Mouse (Mus musculus) yolk sac, embryonic 10.5 days (tissue): ENCODE data around the gene Cyp2c23.
A peak's percentile ranks its signal among the peaks of the same experiment; 100 is the strongest.

Source experiments
- DNase-seq: peaks from one replicate; pipeline ENCODE4 v3.0.0-alpha.2; 2017; ENCODE audit warnings: low spot score

Cyp2c23 gene

GRCm38 (mm10) chr19:44024921-44025585 lies 4.0 kb downstream of the Cyp2c23 start:
- DNase-seq: peak; percentile 56

DNA sequence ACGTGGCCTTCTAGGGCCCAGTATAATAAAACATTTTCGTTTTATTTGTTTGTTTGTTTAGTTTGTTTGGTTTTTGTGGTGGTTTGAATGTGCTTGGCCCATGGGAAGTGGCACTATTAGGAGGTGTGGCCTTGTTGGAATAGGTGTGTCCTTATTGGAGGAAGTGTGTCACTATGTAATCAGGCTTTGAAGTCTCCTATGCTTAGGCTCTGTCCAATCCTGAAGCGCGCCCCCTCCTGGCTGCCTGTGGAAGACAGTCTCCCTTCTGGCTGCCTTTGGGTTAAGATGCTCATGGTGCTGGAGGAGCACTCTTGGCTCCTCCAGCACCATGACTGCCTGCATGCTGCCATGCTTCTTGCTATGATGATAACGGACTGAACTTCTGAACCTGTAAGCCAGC lies 5.9 kb downstream of the Cyp2c23 start:
- no peak for DNase-seq

GRCm38 (mm10) chr19:44021502-44021901 lies 7.5 kb downstream of the Cyp2c23 start:
- DNase-seq: peak; percentile 80

GRCm38 (mm10) chr19:44019739-44020138 lies 9.3 kb downstream of the Cyp2c23 start:
- DNase-seq: no peak

DNA sequence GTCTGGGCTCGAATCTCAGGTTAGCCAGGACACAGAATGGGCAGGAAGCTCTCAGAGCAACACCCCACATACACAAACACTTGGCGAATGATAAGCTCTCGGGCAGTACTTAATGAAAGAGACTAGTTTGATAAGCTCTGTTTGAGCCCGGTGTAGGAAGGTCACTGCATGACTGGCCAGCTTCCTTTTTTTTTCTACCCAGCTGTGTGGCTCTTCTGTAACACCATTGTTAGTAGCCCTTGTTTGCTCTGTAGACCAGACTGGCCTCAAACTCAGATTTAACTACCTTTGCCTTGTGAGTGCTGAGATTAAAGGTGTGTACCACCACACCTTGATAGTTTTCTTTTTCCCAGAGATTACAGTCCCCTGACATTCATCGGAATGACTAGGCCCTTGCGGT lies 15.1 kb downstream of the Cyp2c23 start:
- DNase-seq: no peak

DNA sequence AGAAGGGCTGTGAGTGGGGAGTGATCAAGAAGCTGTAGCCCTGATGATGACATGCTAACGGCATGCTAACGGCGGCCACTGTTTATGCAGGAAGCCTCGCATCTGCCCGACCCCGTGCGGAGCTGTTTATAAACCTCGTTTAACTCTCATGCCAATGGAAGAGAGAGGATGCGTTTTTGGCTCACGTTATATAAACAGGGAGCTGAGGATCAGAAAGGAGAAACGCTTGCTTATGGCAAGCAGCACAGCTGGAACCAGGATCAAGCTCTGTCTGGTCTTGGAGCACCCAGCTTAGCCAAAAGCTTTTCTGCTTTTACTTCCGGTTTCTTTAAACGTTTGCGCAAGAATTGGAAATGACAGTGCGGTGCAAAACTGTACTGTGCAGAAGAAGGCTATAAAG lies 20.2 kb downstream of the Cyp2c23 start:
- DNase-seq: no peak

DNA sequence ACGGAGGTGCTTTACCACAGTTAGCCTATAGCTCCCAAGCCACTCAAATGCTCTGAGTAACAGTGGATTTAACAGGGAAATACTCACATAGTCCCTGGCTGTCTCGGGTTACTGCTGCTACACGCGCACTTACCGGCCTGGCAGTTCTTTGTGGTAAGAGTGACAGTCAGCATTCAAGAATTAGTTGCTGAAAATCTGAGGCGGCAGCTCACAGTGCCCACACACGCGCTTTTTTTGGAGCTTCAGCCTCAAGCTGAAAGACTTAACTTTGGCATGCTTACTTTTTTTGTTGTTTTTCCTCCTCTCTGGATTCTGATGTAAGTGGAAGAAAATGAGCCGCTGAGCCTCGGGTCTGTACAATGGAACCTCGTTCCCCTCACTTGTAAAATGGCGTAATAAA lies 21.8 kb downstream of the Cyp2c23 start:
- no peak for DNase-seq

DNA sequence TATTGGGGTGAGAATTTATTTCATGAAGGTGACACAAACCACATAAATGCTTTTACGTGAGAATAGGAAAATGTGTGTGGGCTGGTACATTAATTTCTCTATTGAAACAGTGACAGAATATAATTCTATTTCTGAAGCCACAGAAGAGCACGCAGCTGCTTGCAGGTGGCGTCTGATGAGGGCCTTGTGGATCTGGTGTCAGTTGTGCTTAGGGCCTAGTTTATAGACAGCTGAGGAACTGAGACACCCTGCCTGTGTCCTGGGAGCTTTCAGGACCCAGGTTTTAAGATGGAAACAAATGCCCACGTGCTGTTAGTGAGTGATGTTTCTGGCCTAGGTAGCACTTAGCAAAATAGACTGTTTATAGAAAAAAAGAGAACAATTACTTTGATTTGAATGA lies 24.0 kb downstream of the Cyp2c23 start:
- no peak for DNase-seq

- DNase-seq: no peak
These were observed 24.7 kb downstream of the Cyp2c23 start for GRCm38 (mm10) chr19:44004261-44004660.

GRCm38 (mm10) chr19:44000720-44001119 lies 28.3 kb downstream of the Cyp2c23 start:
- DNase-seq: no peak

- DNase-seq: no peak
These were observed 28.9 kb downstream of the Cyp2c23 start for GRCm38 (mm10) chr19:44000061-44000460.

GRCm38 (mm10) chr19:43998802-43999527 lies 30.0 kb downstream of the Cyp2c23 start:
- DNase-seq: peak; percentile 75

- DNase-seq: no peak
These were observed 30.9 kb downstream of the Cyp2c23 start for GRCm38 (mm10) chr19:43998101-43998500.

- no peak for DNase-seq
These were observed 33.6 kb downstream of the Cyp2c23 start for GRCm38 (mm10) chr19:43995427-43995826.

DNA sequence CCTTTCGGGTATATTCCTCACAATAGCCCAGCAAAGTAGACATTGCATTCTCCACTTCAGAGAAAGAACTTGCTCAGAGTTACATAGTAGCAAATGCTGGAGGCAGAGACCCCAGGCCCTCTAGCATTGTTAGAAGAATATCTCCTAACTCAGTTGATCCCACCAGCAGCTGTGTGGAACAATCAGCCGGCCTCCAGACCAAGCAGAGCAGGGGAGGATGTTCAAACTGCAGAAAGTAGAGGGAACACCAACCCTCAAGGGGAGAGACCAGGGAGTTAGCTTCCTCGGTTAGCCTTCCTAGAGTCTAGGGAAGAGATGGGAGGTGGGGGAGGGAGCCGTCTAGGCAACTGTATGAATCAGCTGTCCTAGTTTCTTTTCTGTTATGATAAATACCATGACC lies 36.5 kb downstream of the Cyp2c23 start:
- no peak for DNase-seq

GRCm38 (mm10) chr19:43990362-43990761 lies 38.6 kb downstream of the Cyp2c23 start:
- peak; percentile 61 for DNase-seq

GRCm38 (mm10) chr19:43986069-43986794 lies 42.8 kb downstream of the Cyp2c23 start, which contains the start of gene Cpn1:
Cpn1 (minus strand) TSS chr19:43986556.
- peak; percentile 82 for DNase-seq

DNA sequence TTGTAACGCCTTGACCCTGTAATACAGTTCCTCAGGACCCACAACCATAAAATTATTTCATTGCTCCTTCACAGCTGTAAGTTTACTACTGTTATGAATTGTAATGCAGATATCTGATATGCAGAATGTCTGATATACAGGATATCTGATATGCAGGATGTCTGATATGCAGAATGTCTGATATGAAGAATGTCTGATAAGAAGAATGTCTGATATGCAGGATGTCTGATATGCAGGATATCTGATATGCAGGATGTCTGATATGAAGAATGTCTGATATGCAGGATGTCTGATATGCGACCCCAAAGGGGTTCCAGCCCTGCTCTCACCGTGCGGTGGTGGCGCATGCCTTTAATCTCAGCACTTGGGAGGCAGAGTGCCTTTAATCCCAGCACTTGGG lies 47.0 kb downstream of the Cyp2c23 start:
- no peak for DNase-seq

DNA sequence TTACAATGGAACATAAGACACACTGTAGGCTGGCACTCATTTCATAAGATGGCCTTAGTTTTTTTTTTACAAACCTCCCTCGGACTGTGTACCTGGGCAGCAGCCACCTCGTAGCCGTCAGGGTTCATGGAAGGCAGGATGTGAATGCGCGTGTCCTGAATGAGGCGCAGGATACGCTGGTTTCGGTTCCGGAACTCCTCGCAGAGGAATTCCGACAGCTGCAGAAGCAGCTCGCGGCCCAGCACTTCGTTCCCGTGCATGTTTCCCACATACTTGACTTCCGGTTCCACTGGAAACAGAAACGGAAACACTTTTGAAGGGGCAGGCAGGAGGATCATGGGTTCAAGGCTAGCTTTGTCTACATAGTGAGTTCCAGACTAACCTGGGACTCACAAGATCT lies 48.3 kb downstream of the Cyp2c23 start:
- no peak for DNase-seq

GRCm38 (mm10) chr19:43977799-43978198 lies 51.2 kb downstream of the Cyp2c23 start:
- DNase-seq: no peak

DNA sequence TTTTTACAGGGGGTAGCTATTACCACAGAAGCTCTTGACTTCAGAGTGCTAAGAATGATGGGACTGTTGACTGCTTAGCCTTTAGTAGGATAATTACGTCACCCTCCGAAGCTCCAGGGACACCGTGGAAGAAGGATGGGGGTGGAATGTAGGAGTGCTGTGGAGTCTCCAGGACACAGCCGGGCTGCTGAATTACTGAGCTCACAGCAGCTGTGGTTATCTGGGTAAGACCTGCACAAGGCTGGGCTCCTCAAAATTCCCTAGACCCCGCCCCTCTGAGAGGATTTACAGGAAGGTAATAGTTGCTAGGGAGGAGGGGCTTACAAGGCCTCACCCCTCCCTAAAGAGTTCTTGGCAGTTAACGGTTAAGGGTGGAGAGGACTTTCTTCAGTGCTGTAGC lies 52.3 kb downstream of the Cyp2c23 start:
- DNase-seq: no peak

DNA sequence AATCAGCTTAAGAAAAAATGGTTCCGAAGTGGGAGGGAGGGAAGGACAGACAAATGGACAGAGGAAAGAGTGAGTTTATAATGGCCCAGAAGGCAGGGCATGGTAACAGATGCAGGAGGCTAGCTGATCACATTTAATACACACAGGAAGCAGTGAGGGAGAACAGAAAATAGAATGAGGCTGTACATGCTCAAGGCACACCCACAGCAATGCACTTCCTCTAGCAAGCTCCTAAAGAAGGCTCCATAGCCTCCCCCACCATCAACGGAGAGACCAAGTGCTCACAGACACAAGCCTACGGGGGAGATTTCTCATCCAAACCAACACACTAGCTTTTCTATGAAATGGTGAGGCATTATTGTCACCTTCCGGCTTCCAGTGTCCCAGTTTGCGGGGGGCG lies 54.8 kb downstream of the Cyp2c23 start:
- DNase-seq: no peak

DNA sequence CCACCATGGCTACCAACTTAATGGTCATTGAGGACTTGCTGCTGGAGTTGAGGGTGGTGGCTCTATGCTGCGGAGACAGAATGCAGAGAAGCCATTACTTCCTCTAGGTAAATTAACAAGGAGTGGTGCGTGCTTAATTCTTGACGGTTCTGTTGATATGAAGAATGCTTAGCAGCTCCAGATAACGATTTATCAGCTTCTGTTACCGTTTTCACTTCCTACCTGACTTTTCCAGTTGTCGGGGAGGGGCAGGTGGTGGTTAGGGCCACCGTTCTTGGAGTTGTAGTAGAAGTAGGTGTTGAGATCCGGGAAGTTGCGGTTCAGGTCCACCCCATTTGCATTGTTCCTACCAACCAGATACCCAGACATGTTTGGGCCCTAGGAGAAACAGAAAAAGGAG lies 55.3 kb downstream of the Cyp2c23 start:
- DNase-seq: no peak
